Mouse (Mus musculus) embryo, embryonic 9.5 days (tissue): ENCODE measurements around the gene Ift80.
A peak's percentile ranks its signal among the peaks of the same experiment; 100 is the strongest.
"Not testable (repeated sequence)": the region's sequence is repeated elsewhere in the genome, so short reads cannot be mapped to it uniquely, and the experiment has no call there.

Experiments used
- DNase-seq: peaks from one replicate; pipeline ENCODE4 v3.0.0-alpha.2; 2017; ENCODE audit errors: extremely low spot score

Gene Ift80

DNA sequence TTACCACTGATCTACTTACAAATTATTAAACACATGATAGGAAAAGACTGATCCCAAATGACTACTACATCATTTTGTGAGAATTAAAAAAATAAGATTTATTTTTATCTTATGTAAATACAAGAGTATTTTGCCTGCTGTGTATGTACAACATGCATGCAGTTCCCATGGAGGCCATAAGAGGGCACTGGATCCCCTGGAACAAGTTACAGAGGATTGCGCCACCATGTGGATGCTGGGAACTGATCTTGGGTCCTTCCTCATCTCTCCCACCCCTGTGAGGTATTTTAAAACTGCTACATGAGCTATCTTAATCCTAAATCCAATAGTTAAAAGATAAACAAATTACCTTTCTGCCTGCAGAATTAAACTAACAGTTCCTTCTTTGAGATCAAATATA lies 68.9 kb downstream of the Ift80 start:
- DNase-seq, result no peak

DNA sequence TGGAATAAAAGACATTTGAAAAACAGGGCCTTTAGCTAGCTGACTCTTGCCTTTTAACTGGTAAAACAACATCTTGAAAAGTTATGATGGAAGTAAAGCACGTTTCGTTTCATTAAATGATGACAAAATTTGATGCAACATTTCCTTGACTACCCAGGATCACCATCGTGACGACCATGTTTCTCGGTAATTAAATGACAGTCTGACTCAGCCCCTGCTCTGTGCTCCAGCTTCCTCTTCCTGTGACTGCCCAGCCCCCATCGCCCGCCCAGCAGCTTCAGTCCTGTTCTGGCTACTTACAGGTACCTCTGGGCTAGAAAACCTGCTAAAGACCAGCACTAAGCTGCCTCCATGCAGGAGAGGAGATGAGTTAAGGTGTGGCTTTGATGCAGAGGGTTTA lies 70.1 kb downstream of the Ift80 start:
- DNase-seq, result no peak

DNA sequence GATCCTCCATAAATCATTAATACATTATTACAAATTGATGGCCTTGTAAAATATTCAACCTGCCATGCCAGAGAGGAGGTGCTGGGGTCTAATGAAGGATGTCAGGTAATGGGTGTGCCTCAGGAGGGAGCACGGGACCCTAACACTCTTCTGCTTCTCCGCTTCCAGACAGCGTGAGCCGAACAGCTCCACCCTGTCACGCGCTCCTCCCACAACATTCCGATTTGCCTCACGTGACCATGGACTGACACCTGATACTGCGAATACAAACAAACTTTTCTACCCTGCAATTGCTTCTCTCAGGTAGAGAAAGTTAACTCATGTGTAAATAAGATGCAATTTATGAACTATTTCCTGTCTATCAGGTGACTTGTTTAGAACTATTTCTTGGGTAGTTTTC lies 75.8 kb downstream of the Ift80 start:
- no peak for DNase-seq

DNA sequence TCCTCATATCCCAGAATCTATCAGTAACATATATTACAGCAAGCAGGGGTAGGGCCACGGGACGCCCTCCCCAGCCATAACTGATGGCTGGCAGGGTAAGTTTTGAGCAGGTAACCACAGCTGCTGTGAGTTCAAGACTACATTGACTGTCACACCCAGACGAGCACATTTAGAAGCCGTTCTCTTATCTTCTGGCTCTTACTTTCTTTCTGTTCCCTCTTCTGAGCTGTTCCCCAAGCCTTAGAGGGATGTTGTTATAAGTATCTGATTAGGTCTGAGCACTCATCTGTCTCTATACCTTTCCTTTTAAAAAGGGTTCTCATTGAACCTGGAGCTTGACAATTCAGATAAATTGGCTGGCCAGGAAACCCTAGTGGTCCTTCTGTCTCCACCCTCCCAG lies 96.9 kb downstream of the Ift80 start:
- DNase-seq, result no peak

- no peak for DNase-seq
Observed at GRCm38 (mm10) chr3:68904902-68905778, 99.2 kb downstream of the Ift80 start.

DNA sequence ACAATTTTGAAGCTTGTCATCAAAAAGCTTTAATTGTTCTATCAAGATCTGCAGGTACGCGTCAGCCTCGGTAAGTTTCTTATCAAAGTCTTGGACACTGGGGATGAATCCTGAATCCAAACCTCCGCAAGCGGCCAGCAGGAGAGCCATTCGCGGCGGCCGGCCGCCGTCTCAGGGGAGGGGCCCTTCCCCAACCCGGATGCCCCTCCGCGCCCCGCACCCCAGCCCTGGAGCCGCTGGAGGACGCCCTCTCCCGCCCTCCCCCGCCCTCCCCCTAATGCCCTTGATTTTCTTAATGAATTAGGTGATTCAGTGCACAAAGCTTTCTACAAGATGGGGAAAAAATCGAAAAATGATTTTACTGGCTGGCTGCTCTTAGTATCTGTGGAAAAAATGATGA lies 101.7 kb downstream of the Ift80 start:
- not testable (repeated sequence) for DNase-seq

GRCm38 (mm10) chr3:68897154-68897553 lies 107.2 kb downstream of the Ift80 start:
- no peak for DNase-seq

DNA sequence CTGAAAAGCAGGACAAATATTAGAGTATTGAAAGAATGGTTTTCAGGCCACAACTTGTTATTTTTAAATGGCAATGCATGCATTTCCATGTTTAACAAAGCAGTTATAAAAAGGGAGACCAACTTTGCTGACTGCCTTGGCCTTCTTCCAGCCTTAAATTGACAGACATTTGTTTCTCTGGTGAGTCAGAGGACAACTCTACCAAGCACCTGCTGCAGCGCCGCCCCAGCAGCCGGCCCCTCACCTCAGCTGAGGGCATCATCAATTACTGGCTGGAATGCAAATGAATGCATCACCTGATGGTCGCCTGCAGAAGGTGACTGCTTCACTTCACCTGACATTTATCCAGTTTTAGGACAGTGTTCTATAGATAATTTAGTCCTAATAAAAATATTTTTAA lies 108.9 kb downstream of the Ift80 start:
- DNase-seq, result no peak

- DNase-seq, result no peak
Observed at GRCm38 (mm10) chr3:68886845-68887244, 117.5 kb downstream of the Ift80 start.

DNA sequence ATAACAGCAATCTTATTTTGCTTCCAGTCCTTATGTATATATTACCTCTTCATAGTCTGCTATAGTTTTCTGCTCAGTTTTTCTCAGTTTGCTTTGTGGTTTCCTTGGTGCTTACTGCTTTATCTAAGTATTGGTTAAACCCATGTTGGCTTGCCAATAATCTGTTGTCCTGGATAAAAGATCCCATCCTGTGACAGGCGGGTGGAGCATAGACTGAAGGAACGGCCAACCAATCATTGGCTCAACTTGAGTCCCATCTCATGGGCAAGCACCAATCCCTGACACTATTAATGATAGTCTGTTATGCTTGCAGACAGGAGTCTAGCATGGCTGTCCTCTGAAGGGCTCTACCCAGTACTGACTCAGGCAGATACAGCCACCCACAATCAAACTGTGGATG lies 130.3 kb downstream of the Ift80 start:
- DNase-seq, result no peak

DNA sequence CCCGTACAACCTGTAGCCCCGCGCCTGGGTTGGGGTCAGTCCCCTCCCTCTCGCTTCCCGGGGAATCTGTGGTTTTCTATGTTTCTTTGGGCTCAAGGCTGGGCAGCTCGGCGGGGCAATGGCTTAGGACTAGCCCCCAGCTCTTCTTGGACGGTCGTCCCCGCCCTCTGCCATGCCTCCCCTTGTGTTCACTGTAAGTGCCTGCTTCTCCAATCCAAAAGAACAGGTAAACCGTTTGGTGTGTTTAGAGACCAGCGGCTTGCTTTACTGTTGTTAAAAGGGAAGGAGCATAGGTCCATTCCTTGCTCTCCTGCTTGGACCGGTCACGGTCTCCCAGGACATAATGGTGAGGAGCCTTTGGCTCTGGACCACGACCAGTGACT lies 133.8 kb downstream of the Ift80 start:
- no peak for DNase-seq

DNA sequence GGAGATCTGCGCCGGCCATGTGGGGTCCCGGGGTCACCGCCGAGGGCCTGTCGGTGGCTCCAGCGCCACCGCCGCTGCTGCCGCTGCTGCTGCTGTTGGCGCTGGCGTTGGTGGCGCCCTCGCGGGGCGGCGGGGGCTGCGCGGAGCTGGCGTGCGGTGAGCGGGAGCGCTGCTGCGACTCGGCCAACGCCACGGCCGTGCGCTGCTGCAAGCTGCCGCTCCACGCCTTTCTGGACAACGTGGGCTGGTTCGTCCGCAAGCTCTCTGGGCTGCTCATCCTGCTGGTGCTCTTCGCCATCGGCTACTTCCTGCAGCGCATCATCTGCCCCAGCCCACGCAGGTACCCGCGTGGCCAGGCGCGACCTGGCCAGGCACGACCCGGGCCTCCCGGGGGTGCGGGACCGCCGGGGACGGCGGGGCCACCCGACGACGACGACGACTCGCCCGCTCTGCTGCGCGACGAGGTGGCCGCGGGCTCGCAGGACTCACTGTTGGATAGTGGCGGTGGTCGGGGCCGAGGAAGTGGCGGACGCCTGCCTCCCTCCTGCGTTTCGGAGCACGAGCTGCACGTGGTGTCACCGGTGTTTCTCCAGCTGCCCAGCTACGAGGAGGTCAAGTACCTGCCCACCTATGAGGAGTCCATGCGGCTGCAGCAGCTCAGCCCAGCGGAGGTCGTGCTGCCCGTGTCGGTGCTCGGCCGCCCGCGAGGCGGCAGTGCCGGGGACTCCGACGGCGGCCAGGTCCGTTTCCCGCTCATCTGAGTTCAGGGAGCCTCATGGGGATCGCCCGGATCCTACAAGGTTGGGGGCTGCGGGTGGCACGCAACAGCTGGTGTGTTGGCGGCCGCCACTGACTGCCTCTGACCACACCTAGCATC lies 134.4 kb downstream of the Ift80 start:
- DNase-seq, result peak; percentile 69

- DNase-seq, result peak; percentile 68
Observed at GRCm38 (mm10) chr3:68869211-68869690, 135.1 kb downstream of the Ift80 start, which contains the start of gene 1110032F04Rik. TSS of gene 1110032F04Rik (plus strand) at chr3:68869586.

- no peak for DNase-seq
Observed at GRCm38 (mm10) chr3:68852414-68852813, 152.0 kb downstream of the Ift80 start.

DNA sequence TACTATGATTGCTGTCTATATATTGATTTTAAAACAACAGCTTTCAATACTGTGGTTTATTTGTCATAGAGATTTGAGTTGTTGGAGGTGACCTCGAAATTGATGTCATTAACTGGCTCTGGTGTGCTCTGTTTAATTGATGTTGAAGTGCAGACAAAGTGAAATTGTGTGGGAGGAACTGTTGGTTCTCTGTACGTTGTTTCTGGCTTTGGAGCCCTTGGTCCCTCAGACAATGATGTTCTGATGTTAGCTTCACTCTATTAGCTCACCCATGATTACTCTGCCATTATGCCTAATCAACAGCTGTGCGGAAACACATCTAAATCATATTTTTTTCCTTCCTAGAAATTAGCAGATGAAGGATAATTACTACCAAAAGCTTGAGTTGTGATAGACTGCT lies 156.0 kb downstream of the Ift80 start:
- DNase-seq, result no peak

- no peak for DNase-seq
Observed at GRCm38 (mm10) chr3:68844025-68844424, 160.3 kb downstream of the Ift80 start.
